Mouse (Mus musculus): ENCODE measurements around the gene Ccdc9. TPM values are rescaled to one million over a fixed set of nuclear protein-coding genes. Genes with fewer than 3 reads are reported as not detected.

Gene Ccdc9
- polyA plus RNA-seq, 1 experiment from 2014 or later = 21.9 TPM

Other genes with a start within 250 kb of the Ccdc9 start
- gene Bicra, start 238.9 kb downstream of the Ccdc9 start, polyA plus RNA-seq (2015; fragmentation: Nextera tagmentation; extraction: Ambion mirVana) = 2.9 and 4.9 TPM in 2 replicates
- gene Zfp541, start 225.0 kb downstream of the Ccdc9 start, polyA plus RNA-seq (2015; fragmentation: Nextera tagmentation; extraction: Ambion mirVana) = 0.13 and 0.36 TPM in 2 replicates
- 152 and 172 TPM in 2 replicates for gene Napa, start 188.3 kb downstream of the Ccdc9 start, polyA plus RNA-seq (2015; fragmentation: Nextera tagmentation; extraction: Ambion mirVana)
- 15.9 and 18.5 TPM in 2 replicates for gene Kptn, start 166.9 kb downstream of the Ccdc9 start, polyA plus RNA-seq (2015; fragmentation: Nextera tagmentation; extraction: Ambion mirVana)
- 0.03 and 0.04 TPM in 2 replicates for gene Slc8a2, start 157.0 kb downstream of the Ccdc9 start, polyA plus RNA-seq (2015; fragmentation: Nextera tagmentation; extraction: Ambion mirVana)
- gene Meis3, start 111.7 kb downstream of the Ccdc9 start, polyA plus RNA-seq (2015; fragmentation: Nextera tagmentation; extraction: Ambion mirVana) = 20.7 and 21.1 TPM in 2 replicates
- 18.4 and 18.7 TPM in 2 replicates for gene Dhx34, start 64.8 kb downstream of the Ccdc9 start, polyA plus RNA-seq (2015; fragmentation: Nextera tagmentation; extraction: Ambion mirVana)
- 0.04 and 0.14 TPM in 2 replicates for gene C5ar2, start 42.6 kb downstream of the Ccdc9 start, polyA plus RNA-seq (2015; fragmentation: Nextera tagmentation; extraction: Ambion mirVana)
- gene C5ar1, start 27.3 kb downstream of the Ccdc9 start, polyA plus RNA-seq (2015; fragmentation: Nextera tagmentation; extraction: Ambion mirVana) = 1.1 and 1.2 TPM in 2 replicates
- 6.2 and 7.6 TPM in 2 replicates for gene Inafm1, start 13.2 kb downstream of the Ccdc9 start, polyA plus RNA-seq (2015; fragmentation: Nextera tagmentation; extraction: Ambion mirVana)
- 8.0 and 9.2 TPM in 2 replicates for gene Bbc3, start 21.6 kb upstream of the Ccdc9 start, polyA plus RNA-seq (2015; fragmentation: Nextera tagmentation; extraction: Ambion mirVana)
- 246 and 259 TPM in 2 replicates for gene Sae1, start 101.0 kb upstream of the Ccdc9 start, polyA plus RNA-seq (2015; fragmentation: Nextera tagmentation; extraction: Ambion mirVana)
- gene Zc3h4, start 114.1 kb upstream of the Ccdc9 start, polyA plus RNA-seq (2015; fragmentation: Nextera tagmentation; extraction: Ambion mirVana) = 12.2 and 15.9 TPM in 2 replicates
- 148 and 149 TPM in 2 replicates for gene Tmem160, start 166.0 kb upstream of the Ccdc9 start, polyA plus RNA-seq (2015; fragmentation: Nextera tagmentation; extraction: Ambion mirVana)
- gene Npas1, start 190.9 kb upstream of the Ccdc9 start, polyA plus RNA-seq (2015; fragmentation: Nextera tagmentation; extraction: Ambion mirVana) = 0.31 and 0.52 TPM in 2 replicates

Measured in thymus, postnatal 0 days (tissue).